Mouse (Mus musculus) T-cell, adult 2 months (primary cell): ENCODE measurements around the gene Tut1.
"Not testable (repeated sequence)": the region's sequence is repeated elsewhere in the genome, so short reads cannot be mapped to it uniquely, and the experiment has no call there.

Source experiments
- DNase-seq: peaks from one replicate; pipeline ENCODE4 v3.0.0; 2022; ENCODE audit warnings: low spot score

The Tut1 gene

GRCm38 (mm10) chr19:9006915-9007314 is 53.3 kb downstream of the Tut1 start:
- DNase-seq = not testable (repeated sequence)
